Mouse (Mus musculus) kidney, adult 2 months (tissue): Measurements from ENCODE around the gene Naglu. TPM values are rescaled to one million over a fixed set of nuclear protein-coding genes. Genes with fewer than 3 reads are reported as not detected.

Experiments used
- DNase-seq: peaks from one replicate; pipeline ENCODE4 v3.0.0; 2021
- H3K27ac ChIP-seq: fragments of 200-500 bp; 2 replicates; pipeline ENCODE4 v1.5.1; 2012; ENCODE audit warnings: low read depth, low read length, control low read depth, inconsistent platforms; ENCODE audit not compliant: insufficient read depth
- H3K27me3 ChIP-seq: fragments of 200-500 bp; replicated peaks from 2 replicates; pipeline ENCODE4 v1.6.1; 2012; ENCODE audit warnings: mild to moderate bottlenecking, moderate library complexity, low read length, inconsistent platforms; ENCODE audit not compliant: control insufficient read depth, insufficient read depth
- H3K36me3 ChIP-seq: fragments of 200-500 bp; 2 replicates; pipeline ENCODE4 v1.6.1; 2012; ENCODE audit warnings: mild to moderate bottlenecking, moderate library complexity, low read length, inconsistent platforms; ENCODE audit not compliant: control insufficient read depth, insufficient read depth
- H3K4me1 ChIP-seq: fragments of 200-500 bp; 2 replicates; pipeline ENCODE4 v1.6.1; 2011; ENCODE audit warnings: low read length; ENCODE audit not compliant: control insufficient read depth, insufficient read depth
- H3K4me3 ChIP-seq: fragments of 200-500 bp; 2 replicates; pipeline ENCODE4 v1.5.1; 2011; ENCODE audit warnings: mild to moderate bottlenecking, low read depth, low read length, control low read depth; ENCODE audit not compliant: insufficient read depth
- CTCF ChIP-seq: fragments of 200-500 bp; conservative IDR thresholded peaks from 2 replicates; pipeline ENCODE4 v1.5.1; 2011; ENCODE audit warnings: low read depth, mild to moderate bottlenecking, control low read depth, low read length, moderate library complexity, mixed read lengths; ENCODE audit not compliant: insufficient read depth, insufficient read length
- POLR2A ChIP-seq: fragments of 200-500 bp; IDR thresholded peaks from one replicate; pipeline ENCODE4 v1.6.1; 2011; ENCODE audit warnings: low read depth, low read length, control low read depth
- WGBS: fragments of 180-500 bp; shearing (Covaris S2); methylation state at CpG from one replicate; pipeline ENCODE4 v1.1.7; 2018; 5-methylcytosine and 5-hydroxymethylcytosine counted together
- polyA plus RNA-seq: library from polyadenylated mRNA; depleted of rRNA; stranded (reverse); fragments of >200 nt; gene quantifications from 2 replicates; pipeline ENCODE4 v1.2.3, GENCODE M21; 2012

The Naglu gene
- polyA plus RNA-seq, 1 experiment: 50.6 TPM

DNA sequence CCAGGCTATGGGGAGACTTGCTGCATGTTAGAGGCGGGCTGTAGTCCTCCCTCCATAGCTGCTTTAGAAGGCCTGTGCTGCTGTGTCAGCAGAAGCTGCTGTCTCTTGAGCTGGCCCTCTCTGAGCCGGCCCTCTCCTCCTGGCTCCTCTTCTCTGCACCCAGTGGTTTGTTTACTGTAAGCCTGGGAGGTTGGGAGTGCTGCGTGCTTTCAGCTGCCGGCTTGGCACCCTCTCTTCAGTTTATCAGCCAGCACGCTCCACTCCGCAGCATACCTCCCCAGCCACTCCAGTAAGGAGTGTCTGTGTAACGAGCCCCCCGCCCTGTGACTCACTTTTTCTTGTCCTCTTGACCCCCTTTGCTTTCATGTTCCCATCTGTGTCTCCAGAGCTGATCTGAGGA, 12.9 kb upstream of the Naglu start:
- Histone ChIP-seq H3K4me3 (no peak overlapping the region), H3K27me3 (no peaks in the 10 kb centered on the region), H3K4me1 (no peaks in the 10 kb centered on the region), H3K27ac (no peak overlapping the region), H3K36me3 (no peaks in the 10 kb centered on the region)
- TF ChIP-seq CTCF: no peak
- no peak for TF ChIP-seq POLR2A
- WGBS: 61% methylated on average over 8 of the region's 8 CpGs
- no peak for DNase-seq

DNA sequence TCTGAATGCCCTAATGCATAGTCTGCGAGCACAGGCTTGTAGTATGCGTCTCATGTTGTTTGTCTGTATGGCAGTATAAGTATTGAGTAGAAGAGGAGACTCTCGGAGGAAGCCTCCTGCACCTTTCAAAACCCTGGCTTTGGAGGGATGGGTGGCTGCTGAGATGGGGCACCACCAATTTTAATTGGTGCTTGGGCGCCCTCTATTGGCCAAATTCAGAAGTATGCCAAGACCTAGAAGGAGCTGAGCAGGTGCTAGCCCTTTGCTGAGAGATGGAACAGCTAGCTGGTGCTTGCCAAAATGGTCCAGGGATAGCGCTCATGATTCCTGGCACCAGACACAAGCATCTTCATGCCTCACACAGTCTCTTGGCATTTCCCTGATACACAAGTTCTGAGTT, 12.0 kb upstream of the Naglu start:
- no peaks in the 10 kb centered on the region for H3K36me3 ChIP-seq
- no peaks in the 10 kb centered on the region; the same call in 1 of the 2 replicates for H3K4me1 ChIP-seq
- DNase-seq: peak; percentile 84
- no peak overlapping the region for H3K27ac ChIP-seq
- TF ChIP-seq CTCF (peak; percentile 76), POLR2A (no peak)
- 37% methylated on average over 5 of the region's 5 CpGs for WGBS
- no peak overlapping the region for H3K4me3 ChIP-seq
- no peaks in the 10 kb centered on the region for H3K27me3 ChIP-seq

DNA sequence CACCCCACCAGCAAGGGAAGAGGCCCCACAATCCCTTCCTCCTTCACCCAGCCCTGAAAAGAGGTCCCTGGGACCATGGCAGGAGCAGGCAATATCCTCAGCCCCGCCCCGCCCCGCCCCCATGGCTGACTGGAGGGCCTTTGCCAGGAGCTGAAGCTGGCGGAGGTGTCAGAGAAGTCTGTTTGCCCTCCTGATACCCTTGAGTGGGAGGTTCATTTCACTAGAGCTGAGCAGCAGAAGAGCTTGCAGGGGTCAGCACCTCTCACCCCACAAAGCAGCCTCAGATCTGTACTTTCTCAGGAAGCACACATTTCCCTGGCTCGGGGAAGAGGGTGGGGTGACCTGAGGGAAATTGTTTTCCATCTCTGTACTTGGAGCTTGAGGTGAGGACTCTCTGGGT, 11.1 kb upstream of the Naglu start:
- Histone ChIP-seq H3K36me3 (no peaks in the 10 kb centered on the region), H3K4me3 (no peak overlapping the region), H3K27me3 (no peaks in the 10 kb centered on the region), H3K27ac (peak overlapping the region; percentile 35), H3K4me1 (peaks cover 1% of the 10 kb centered on the region; the same call in 1 of the 2 replicates)
- peak; percentile 54 for DNase-seq
- WGBS: 53% methylated on average over 5 of the region's 5 CpGs
- no peak for TF ChIP-seq CTCF
- no peak for TF ChIP-seq POLR2A

DNA sequence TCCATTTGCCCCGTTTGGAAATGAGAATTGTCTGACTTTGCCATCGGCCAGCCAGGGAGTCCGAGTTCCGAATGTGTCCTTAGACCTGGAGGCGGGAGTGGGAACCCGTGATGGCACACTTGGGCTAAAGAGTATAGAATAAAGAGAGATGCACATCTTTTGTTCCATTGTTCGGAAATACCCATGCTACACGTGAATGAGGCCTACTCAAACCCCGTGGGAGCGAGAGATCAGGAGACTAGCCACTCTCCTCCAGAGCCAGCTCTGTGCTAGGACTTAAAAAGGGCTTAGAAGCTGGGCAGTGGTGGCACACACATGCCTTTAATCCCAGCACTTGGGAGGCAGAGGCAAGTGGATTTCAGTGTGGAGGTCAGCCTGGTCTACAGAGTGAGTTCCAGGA, 10.3 kb upstream of the Naglu start:
- peaks cover 6% of the 10 kb centered on the region; the same call in 1 of the 2 replicates for H3K4me1 ChIP-seq
- 83% methylated on average over 10 of the region's 10 CpGs for WGBS
- H3K36me3 ChIP-seq: no peaks in the 10 kb centered on the region
- H3K4me3 ChIP-seq: no peak overlapping the region
- peak overlapping the region; percentile 83; the same call in 1 of the 2 replicates for H3K27ac ChIP-seq
- H3K27me3 ChIP-seq: no peaks in the 10 kb centered on the region
- TF ChIP-seq CTCF (no peak), POLR2A (no peak)
- DNase-seq: no peak

DNA sequence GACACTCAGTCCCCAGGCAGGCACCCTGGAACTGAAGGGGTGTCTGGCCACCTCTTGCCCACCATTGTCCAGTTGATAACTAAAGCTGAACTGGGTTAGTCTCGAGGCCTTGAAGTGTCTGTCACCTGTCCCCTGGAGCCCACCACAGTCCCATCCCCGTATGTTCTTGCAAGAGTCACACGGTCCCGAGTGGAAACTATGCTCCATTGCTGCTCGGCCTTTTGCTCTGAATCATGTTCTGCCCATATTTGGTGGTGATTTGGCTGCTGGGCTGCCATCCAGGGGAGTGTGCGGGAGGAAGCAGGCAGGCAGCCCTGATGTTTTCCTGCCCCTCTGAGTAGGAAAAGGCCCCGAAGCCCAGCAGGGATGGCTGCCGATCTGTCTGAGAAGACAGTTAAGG, 9.7 kb upstream of the Naglu start:
- TF ChIP-seq CTCF: no peak
- no peak for TF ChIP-seq POLR2A
- DNase-seq: peak; percentile 76
- WGBS: 36% methylated on average over 8 of the region's 8 CpGs
- Histone ChIP-seq H3K4me1 (peaks cover 6% of the 10 kb centered on the region; the same call in 1 of the 2 replicates), H3K36me3 (no peaks in the 10 kb centered on the region), H3K27ac (peak overlapping the region; percentile 86), H3K4me3 (no peak overlapping the region), H3K27me3 (no peaks in the 10 kb centered on the region)

DNA sequence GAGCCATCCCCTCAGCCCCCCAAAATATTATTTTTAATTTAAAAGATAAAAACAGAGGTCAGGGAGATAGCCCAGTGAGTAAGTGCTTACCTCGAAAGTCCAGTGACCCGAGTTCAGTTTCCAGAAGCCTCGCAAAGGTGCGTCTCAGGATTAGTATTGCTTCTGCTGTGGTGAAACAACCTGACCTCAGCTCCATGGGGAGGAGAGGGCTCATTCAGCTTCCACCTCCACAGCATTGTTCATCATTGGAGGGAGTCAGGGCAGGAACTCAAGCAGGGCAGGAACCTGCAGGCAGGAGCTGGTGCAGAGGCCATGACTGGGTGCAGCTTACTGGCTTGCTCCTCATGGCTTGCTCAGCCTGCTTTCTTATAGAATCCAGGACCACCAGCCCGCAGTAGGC, 8.8 kb upstream of the Naglu start:
- WGBS: 93% methylated on average over 5 of the region's 5 CpGs
- H3K4me3 ChIP-seq: no peak overlapping the region
- no peak overlapping the region for H3K27ac ChIP-seq
- H3K4me1 ChIP-seq: peaks cover 6% of the 10 kb centered on the region; the same call in 1 of the 2 replicates
- no peaks in the 10 kb centered on the region for H3K27me3 ChIP-seq
- H3K36me3 ChIP-seq: no peaks in the 10 kb centered on the region
- TF ChIP-seq POLR2A (no peak), CTCF (no peak)
- DNase-seq: no peak

DNA sequence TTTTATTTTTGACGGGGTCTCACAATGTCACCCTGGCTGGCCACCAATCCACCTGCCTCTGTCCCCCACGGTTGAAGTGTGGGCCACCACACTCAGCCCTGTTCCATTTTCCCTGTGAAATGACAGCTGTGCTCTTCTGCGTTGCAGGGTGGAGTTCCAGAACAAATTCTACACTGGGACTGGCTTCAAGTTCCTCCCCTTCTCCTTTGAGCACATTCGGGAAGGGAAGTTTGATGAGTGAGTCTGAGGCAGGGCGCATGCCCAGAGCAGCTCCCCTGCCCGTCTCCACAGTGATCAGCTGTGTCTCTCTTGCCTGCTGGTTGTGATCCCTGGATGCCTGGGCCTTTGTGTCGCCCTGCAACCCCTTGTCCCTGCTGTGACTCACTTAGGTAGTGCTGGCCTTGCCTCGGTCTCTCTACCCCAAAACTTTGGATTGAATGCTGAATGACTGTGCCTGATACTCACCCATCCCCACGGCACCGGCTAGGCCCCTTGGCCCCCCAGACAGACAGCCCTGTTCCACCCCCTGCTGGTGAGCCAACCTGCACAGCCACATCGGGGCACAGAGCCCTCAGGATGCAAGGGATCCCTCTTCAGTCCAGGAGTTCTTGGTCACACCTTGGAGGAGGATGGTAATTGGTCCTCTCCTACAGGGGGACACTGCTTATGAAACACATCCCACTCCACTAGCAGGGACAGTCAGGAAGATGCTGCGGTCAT, 7.5 kb upstream of the Naglu start:
- Histone ChIP-seq H3K4me1 (peaks cover 9% of the 10 kb centered on the region), H3K27ac (0 out of 2 replicates have a peak overlapping the region, but pooled peaks have one; percentile 9), H3K27me3 (no peaks in the 10 kb centered on the region), H3K4me3 (no peak overlapping the region), H3K36me3 (no peaks in the 10 kb centered on the region)
- 75% methylated on average over 12 of the region's 12 CpGs for WGBS
- DNase-seq: peak; percentile 50
- TF ChIP-seq CTCF (no peak), POLR2A (no peak)
